Mouse (Mus musculus) thymus, adult 2 months (tissue): ENCODE results near the gene Bahcc1.

ENCODE experiments used
- CTCF ChIP-seq: fragments of 200-500 bp; IDR thresholded peaks from 2 replicates; pipeline ENCODE4 v1.5.1; 2012; ENCODE audit warnings: mild to moderate bottlenecking, control low read depth, low read length, moderate library complexity, borderline replicate concordance; ENCODE audit not compliant: control insufficient read depth, poor library complexity, insufficient read depth; ENCODE audit errors: extremely low read depth
- POLR2A ChIP-seq: fragments of 200-500 bp; IDR thresholded peaks from 2 replicates; pipeline ENCODE4 v1.6.1; 2012; ENCODE audit warnings: mild to moderate bottlenecking, low read length, control low read depth, moderate library complexity; ENCODE audit not compliant: control insufficient read depth, poor library complexity, insufficient read depth; ENCODE audit errors: extremely low read depth

DNA sequence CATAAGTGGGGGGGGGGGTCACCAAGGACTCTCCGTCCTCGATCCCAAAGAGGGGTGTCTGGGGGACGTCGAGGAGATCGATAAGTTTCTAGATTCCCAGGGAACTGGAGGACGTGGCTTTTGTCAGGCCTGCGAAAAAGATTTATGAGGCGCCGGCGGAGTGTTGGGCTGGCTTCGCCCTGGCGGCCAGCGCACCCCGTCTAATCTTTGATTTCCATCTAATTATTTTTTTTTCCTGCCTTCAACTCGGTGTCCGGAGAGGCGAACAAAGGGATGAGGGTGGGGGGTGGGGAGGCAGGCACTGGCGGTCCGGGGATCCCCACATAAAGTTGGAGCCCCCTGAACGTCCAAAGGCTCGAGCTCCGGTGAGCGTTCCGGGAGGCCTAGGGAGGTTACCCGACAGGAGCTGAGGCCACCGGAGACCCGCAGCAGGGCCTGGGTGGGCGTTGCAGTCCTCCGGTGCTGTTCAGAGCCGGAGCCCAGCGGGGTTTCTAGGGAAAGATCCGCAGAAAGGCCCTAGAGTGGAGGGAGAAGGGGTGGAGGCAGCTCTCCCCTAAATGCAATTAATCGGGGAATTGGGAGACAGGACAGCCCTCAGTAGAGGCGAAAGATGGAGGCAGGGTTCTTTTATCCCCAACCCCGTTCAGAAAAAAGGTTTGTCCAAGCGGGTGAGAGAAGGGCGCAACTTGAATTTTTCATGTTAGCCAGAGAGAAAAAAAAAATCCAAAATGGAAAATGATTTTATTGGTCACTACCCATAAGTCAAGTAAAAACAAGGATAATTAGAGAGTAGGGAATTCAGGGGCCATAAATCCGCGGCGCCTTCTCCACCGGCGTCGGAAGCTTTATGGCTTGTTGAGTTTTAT, 45.3 kb upstream of the Bahcc1 start:
- TF ChIP-seq CTCF (no peak), POLR2A (no peak)
